Mouse (Mus musculus) midbrain, postnatal 0 days (tissue): ENCODE data around the gene Arv1. TPM values are rescaled to one million over a fixed set of nuclear protein-coding genes. Genes with fewer than 3 reads are reported as not detected.

Experiments
- ATAC-seq: fragments of 200-750 bp; cut with Nextera tagmentation; 2 replicates; pipeline ENCODE4 v1.8.0; 2017; ENCODE audit warnings: moderate number of reproducible peaks, mild to moderate bottlenecking, moderate TSS enrichment, moderate library complexity; ENCODE audit not compliant: low FRiP score
- DNase-seq: peaks from one replicate; pipeline ENCODE4 v3.0.0-alpha.2; 2015; ENCODE audit warnings: low spot score
- H3K27ac ChIP-seq: fragments of 300-500 bp; sonication (generic); 2 replicates; pipeline ENCODE4 v1.5.1; 2014; ENCODE audit warnings: low read depth, mild to moderate bottlenecking, low read length, mixed read lengths
- H3K27me3 ChIP-seq: fragments of 300-500 bp; sonication (generic); 2 replicates; pipeline ENCODE4 v1.6.1; 2014; ENCODE audit warnings: low read length, control low read depth, mixed read lengths; ENCODE audit not compliant: insufficient read depth
- H3K36me3 ChIP-seq: fragments of 300-500 bp; sonication (generic); 2 replicates; pipeline ENCODE4 v1.6.1; 2014; ENCODE audit warnings: low read length, control low read depth, mixed read lengths; ENCODE audit not compliant: insufficient read depth
- H3K4me1 ChIP-seq: fragments of 300-500 bp; sonication (generic); 2 replicates; pipeline ENCODE4 v1.6.1; 2014; ENCODE audit warnings: mild to moderate bottlenecking, control low read depth, antibody characterized with exemption, low read length, mixed read lengths; ENCODE audit not compliant: insufficient read depth
- H3K4me2 ChIP-seq: fragments of 300-500 bp; sonication (generic); 2 replicates; pipeline ENCODE4 v1.6.1; 2014; ENCODE audit warnings: low read depth, mild to moderate bottlenecking, low read length, mixed read lengths; ENCODE audit not compliant: poor library complexity, severe bottlenecking
- H3K4me3 ChIP-seq: fragments of 300-500 bp; sonication (generic); 2 replicates; pipeline ENCODE4 v1.5.1; 2014; ENCODE audit warnings: low read depth, mild to moderate bottlenecking, low read length, moderate library complexity
- H3K9ac ChIP-seq: fragments of 300-500 bp; sonication (generic); replicated peaks from 2 replicates; pipeline ENCODE4 v1.6.1; 2014; ENCODE audit warnings: mild to moderate bottlenecking, low read length, moderate library complexity, mixed read lengths; ENCODE audit not compliant: poor library complexity, severe bottlenecking
- H3K9me3 ChIP-seq: fragments of 300-500 bp; sonication (generic); 2 replicates; pipeline ENCODE4 v1.6.1; 2016; ENCODE audit warnings: low read length, control low read depth
- CTCF ChIP-seq: IDR thresholded peaks from 2 replicates; pipeline ENCODE4 v1.5.1; 2016; ENCODE audit warnings: antibody characterized with exemption, mild to moderate bottlenecking
- WGBS: fragments of 180-500 bp; shearing (Covaris S2); extraction: QIAGEN DNeasy Blood & Tissue Kit; methylation state at CpG from one replicate; pipeline ENCODE4 v1.1.7; 2014; 5-methylcytosine and 5-hydroxymethylcytosine counted together
- polyA plus RNA-seq: library from polyadenylated mRNA; unstranded; fragments of >200 nt; fragmentation: Nextera tagmentation; extraction: Ambion mirVana; gene quantifications from 2 replicates; pipeline ENCODE4 v1.2.1, GENCODE M21; 2015
- total RNA-seq: library from RNA; depleted of rRNA; stranded (reverse); fragments of >200 nt; gene quantifications from 2 replicates; pipeline ENCODE4 v1.2.3, GENCODE M21; 2014

Gene Arv1
- total and polyA plus RNA-seq, 2 experiments from 2014 or later = 25.4 to 35.7 TPM

DNA sequence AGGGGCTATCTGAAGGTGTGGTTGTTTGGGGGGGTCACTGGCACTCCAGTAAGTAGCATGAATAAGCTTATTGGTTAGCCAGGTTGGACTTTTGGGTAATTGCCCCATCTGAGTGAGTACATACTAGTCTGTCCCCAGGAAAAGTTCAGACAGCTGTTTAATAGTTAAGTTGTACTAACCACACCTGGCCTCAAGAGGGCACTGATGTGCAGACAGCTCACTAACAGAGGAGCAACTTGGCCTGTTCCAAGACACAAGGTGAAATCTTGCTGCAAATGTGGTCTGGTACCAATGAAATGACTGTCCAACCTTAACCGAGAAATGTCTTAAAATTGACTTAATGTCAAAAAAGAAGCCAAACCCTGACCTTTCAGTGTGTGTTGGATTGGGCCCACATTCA is 17.3 kb downstream of the Arv1 start:
- TF ChIP-seq CTCF = peak; percentile 84
- H3K9ac ChIP-seq = no peak overlapping the region
- H3K27me3 ChIP-seq = no peaks in the 10 kb centered on the region
- ATAC-seq (no peak), DNase-seq (peak; percentile 61)
- no peak overlapping the region for H3K27ac ChIP-seq
- no peak overlapping the region for H3K4me3 ChIP-seq
- no peaks in the 10 kb centered on the region for H3K9me3 ChIP-seq
- peaks cover 8% of the 10 kb centered on the region; the same call in 1 of the 2 replicates for H3K36me3 ChIP-seq
- no peaks in the 10 kb centered on the region for H3K4me1 ChIP-seq
- no peak overlapping the region for H3K4me2 ChIP-seq
- 73% methylated on average over 1 of the region's 1 CpGs for WGBS

DNA sequence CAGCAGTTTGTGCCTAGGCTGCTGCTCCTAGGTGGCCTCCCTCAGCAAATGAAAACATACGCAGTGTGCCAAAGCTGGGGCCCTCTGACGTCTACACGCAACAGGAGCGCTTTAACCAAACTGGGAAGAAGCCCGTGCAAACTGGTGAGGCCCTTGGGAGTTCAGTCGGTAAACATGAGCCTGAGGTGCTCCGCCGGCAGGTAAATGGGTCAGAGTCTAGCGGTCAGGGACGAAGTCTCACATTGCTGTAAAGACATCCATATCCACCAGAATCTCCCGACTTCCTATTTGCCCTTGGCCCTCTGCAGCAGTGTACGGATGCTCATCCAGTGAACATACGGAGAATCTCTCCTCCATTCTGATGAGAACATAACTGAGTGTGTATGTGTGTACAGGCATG is 24.7 kb downstream of the Arv1 start:
- Histone ChIP-seq H3K4me3 (no peak overlapping the region), H3K27me3 (peaks cover 15% of the 10 kb centered on the region), H3K36me3 (no peaks in the 10 kb centered on the region), H3K27ac (no peak overlapping the region), H3K9ac (no peak overlapping the region), H3K9me3 (no peaks in the 10 kb centered on the region), H3K4me2 (no peak overlapping the region), H3K4me1 (peaks cover 4% of the 10 kb centered on the region; the same call in 1 of the 2 replicates)
- DNase-seq = no peak
- TF ChIP-seq CTCF = no peak
- 78% methylated on average over 13 of the region's 13 CpGs for WGBS
- ATAC-seq = no peak

DNA sequence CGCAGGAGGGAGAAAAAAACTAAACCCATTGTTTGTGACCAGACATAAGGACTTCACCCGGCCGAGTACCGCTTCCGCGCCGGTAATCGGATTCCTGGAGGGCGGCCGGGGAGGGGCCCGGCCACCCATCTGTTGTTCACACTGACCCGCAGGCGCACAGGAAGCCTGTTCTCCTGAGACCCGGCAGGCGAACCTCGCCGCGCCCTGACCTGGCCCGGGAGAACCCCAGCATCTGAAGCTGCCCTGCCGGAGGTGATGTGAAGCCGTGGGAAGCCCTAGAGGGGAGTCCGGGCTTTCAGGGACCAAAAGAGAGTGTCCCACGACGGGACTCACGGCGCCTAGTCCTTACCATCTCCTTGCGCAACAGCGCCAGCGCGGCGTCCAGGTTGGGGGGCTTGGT is 29.3 kb downstream of the Arv1 start:
- TF ChIP-seq CTCF = no peak
- H3K4me2 ChIP-seq = peak overlapping the region; percentile 71
- ATAC-seq = no peak
- H3K9me3 ChIP-seq = no peaks in the 10 kb centered on the region
- H3K27me3 ChIP-seq = peaks cover 30% of the 10 kb centered on the region
- H3K9ac ChIP-seq = peak overlapping the region; percentile 36; the same call in 1 of the 2 replicates
- H3K36me3 ChIP-seq = no peaks in the 10 kb centered on the region
- 1% methylated on average over 24 of the region's 31 CpGs for WGBS
- peaks cover 4% of the 10 kb centered on the region; the same call in 1 of the 2 replicates for H3K4me1 ChIP-seq
- DNase-seq = no peak
- H3K27ac ChIP-seq = no peak overlapping the region
- H3K4me3 ChIP-seq = peak overlapping the region; percentile 45

DNA sequence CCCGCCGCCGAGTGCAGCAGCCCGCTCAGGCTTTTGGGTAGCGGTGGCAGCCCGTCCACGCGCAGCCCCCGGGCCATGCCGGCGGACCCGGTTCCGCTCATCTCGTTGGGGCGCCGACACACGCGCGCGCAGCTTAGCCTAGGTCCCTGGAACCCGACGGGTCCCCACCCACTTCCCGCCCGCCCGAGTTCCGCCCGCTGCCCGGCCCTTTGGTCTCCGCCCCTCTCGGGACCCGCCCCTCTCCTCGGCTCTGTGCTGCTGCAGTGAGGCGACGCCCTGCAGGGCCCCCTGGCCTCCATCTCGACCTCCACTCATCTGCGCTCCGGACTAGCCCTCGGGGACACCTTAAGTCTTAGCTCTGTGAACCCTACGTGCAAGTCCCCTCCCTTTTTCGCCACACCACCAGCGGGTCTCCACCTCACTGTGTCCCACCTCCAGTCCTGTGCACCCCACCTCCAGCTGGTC is 29.8 kb downstream of the Arv1 start, which contains the start of gene Fam89a:
Gene Fam89a, minus strand, starts transcription at position 124 of the 465 bp plus-strand sequence.
- WGBS = 2% methylated on average over 34 of the region's 41 CpGs
- Histone ChIP-seq H3K4me1 (peaks cover 4% of the 10 kb centered on the region; the same call in 1 of the 2 replicates), H3K27ac (no peak within 1 kb of the TSS), H3K4me2 (peak within 1 kb of the TSS; percentile 71), H3K27me3 (peaks cover 30% of the 10 kb centered on the region), H3K36me3 (no peaks in the 10 kb centered on the region), H3K9me3 (no peaks in the 10 kb centered on the region), H3K4me3 (peak within 1 kb of the TSS; percentile 45), H3K9ac (peak within 1 kb of the TSS; percentile 36; the same call in 1 of the 2 replicates)
- TF ChIP-seq CTCF = no peak
- DNase-seq (no peak), ATAC-seq (peak; percentile 31; the same call in 1 of the 2 replicates)

DNA sequence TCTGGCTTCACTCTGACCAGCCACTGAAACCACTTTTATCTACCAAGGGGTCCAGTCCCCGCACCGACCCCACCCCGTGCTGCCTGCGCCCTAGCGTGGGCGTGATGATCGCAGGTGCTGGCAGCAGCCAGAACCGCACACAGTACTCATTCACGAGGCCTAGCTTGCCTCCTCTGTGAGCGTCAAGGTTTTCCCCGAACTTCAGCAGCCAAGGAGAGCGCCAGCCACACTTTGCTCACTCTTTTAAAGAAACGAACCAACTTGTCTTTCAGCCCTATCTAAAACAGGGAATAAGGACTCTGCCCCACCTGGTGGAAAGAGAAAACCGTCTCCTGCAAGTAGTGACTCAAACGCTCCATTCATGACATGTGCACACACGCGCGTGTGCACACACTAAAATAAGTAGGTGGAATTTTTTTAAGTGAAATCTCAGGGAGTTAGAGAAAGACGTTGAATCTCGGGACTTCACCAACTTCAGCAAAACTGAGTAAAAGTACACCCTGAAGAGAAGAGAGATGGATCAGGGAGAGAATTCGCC is 30.5 kb downstream of the Arv1 start:
- Histone ChIP-seq H3K27me3 (peaks cover 30% of the 10 kb centered on the region), H3K36me3 (no peaks in the 10 kb centered on the region), H3K9ac (no peak overlapping the region), H3K4me1 (peaks cover 4% of the 10 kb centered on the region; the same call in 1 of the 2 replicates), H3K27ac (no peak overlapping the region), H3K9me3 (no peaks in the 10 kb centered on the region), H3K4me3 (no peak overlapping the region), H3K4me2 (no peak overlapping the region)
- no peak for DNase-seq
- peak; percentile 51 for TF ChIP-seq CTCF
- 33% methylated on average over 21 of the region's 21 CpGs for WGBS
- ATAC-seq = no peak

DNA sequence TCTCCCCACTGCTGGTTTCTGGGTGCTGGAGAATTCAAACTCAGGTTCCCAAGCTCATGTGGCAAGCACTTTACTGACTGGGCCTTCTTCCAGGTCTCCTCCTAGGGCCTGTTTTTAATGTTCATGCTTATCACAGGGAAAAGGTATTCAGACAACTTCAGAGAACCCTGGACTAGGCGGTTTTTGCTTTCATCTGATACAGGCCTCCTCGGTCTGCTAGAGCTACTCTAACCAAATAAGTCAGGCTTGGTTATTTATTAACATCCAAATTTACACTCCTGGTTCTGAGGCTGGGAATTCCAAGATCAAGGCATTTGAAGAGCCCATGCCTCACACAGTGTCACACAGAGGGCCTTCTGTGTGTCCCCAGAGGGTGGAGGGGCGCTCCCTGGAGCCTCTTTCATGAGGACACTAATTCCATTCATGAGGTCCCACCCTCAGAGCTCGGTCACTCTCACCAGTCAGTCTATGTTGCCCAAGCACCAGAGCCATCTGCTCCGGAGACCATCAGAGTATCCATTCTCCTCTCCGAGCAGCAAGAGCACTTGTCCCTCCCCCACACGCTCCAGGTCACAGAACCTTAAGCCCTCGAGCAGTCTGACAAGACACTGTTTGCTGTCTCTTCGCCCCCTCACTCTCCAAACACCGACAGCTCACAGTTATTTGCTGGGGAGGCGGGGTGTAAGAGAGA is 32.3 kb downstream of the Arv1 start:
- DNase-seq (peak; percentile 65), ATAC-seq (peak; percentile 75)
- H3K9ac ChIP-seq = no peak overlapping the region
- H3K27ac ChIP-seq = no peak overlapping the region
- H3K4me3 ChIP-seq = no peak overlapping the region
- no peaks in the 10 kb centered on the region for H3K9me3 ChIP-seq
- TF ChIP-seq CTCF = no peak
- no peak overlapping the region for H3K4me2 ChIP-seq
- 21% methylated on average over 11 of the region's 11 CpGs for WGBS
- H3K27me3 ChIP-seq = peaks cover 30% of the 10 kb centered on the region
- no peaks in the 10 kb centered on the region for H3K36me3 ChIP-seq
- peaks cover 4% of the 10 kb centered on the region; the same call in 1 of the 2 replicates for H3K4me1 ChIP-seq
